Mouse (Mus musculus) heart, postnatal 0 days (tissue): ENCODE measurements at regions not wholly inside any gene's neighbourhood (a gene's known extent, or its start where the extent isn't known, plus 50 kb on each side); places are given as distances from the start of the nearest gene placed in this dataset.

ENCODE experiments used
- ATAC-seq: fragments of 200-750 bp; cut with Nextera tagmentation; 2 replicates; pipeline ENCODE4 v1.8.0; 2017; ENCODE audit warnings: low read depth, moderate number of reproducible peaks, moderate library complexity; ENCODE audit not compliant: insufficient read depth
- DNase-seq: peaks from one replicate; pipeline ENCODE4 v3.0.0-alpha.2; 2016; ENCODE audit warnings: low spot score
- H3K27ac ChIP-seq: fragments of 300-500 bp; sonication (generic); 2 replicates; pipeline ENCODE4 v1.5.1; 2014; ENCODE audit warnings: low read depth, mild to moderate bottlenecking
- H3K27me3 ChIP-seq: fragments of 300-500 bp; sonication (generic); 2 replicates; pipeline ENCODE4 v1.6.1; 2014; ENCODE audit warnings: low read length, mixed read lengths; ENCODE audit not compliant: control insufficient read depth, insufficient read depth
- H3K36me3 ChIP-seq: fragments of 300-500 bp; sonication (generic); replicated peaks from 2 replicates; pipeline ENCODE4 v1.6.1; 2014; ENCODE audit warnings: low read length, mixed read lengths; ENCODE audit not compliant: control insufficient read depth, insufficient read depth
- H3K4me1 ChIP-seq: fragments of 300-500 bp; sonication (generic); 2 replicates; pipeline ENCODE4 v1.6.1; 2014; ENCODE audit warnings: antibody characterized with exemption; ENCODE audit not compliant: control insufficient read depth, insufficient read depth
- H3K4me2 ChIP-seq: fragments of 300-500 bp; sonication (generic); 2 replicates; pipeline ENCODE4 v1.6.1; 2014; ENCODE audit warnings: low read depth, mild to moderate bottlenecking, low read length, moderate library complexity
- H3K4me3 ChIP-seq: fragments of 300-500 bp; sonication (generic); 2 replicates; pipeline ENCODE4 v1.5.1; 2014; ENCODE audit warnings: low read depth, low read length
- H3K9ac ChIP-seq: fragments of 300-500 bp; sonication (generic); replicated peaks from 2 replicates; pipeline ENCODE4 v1.6.1; 2014; ENCODE audit warnings: low read depth, low read length, mixed read lengths
- H3K9me3 ChIP-seq: fragments of 300-500 bp; sonication (generic); replicated peaks from 2 replicates; pipeline ENCODE4 v1.6.1; 2016; ENCODE audit warnings: low read length; ENCODE audit not compliant: control insufficient read depth
- CTCF ChIP-seq: IDR thresholded peaks from 2 replicates; pipeline ENCODE4 v1.5.1; 2016; ENCODE audit warnings: antibody characterized with exemption, control low read depth, low read depth
- EP300 ChIP-seq: IDR thresholded peaks from 2 replicates; pipeline ENCODE4 v1.6.1; 2016; ENCODE audit warnings: antibody characterized with exemption, low read depth
- WGBS: fragments of 180-500 bp; shearing (Covaris S2); extraction: QIAGEN DNeasy Blood & Tissue Kit; methylation state at CpG from one replicate; pipeline ENCODE4 v1.1.7; 2014; 5-methylcytosine and 5-hydroxymethylcytosine counted together

GRCm38 (mm10) chr7:111138038-111138437, 55.2 kb upstream of the Eif4g2 start:
- Histone ChIP-seq H3K4me1 (peaks cover 36% of the 10 kb centered on the region), H3K36me3 (no peaks in the 10 kb centered on the region), H3K4me3 (no peak overlapping the region), H3K9me3 (no peaks in the 10 kb centered on the region), H3K9ac (no peak overlapping the region), H3K27me3 (no peaks in the 10 kb centered on the region), H3K27ac (no peak overlapping the region), H3K4me2 (no peak overlapping the region)
- no peak for TF ChIP-seq CTCF
- TF ChIP-seq EP300, result no peak
- ATAC-seq (no peak), DNase-seq (no peak)
- 96% methylated on average over 2 of the region's 2 CpGs for WGBS

DNA sequence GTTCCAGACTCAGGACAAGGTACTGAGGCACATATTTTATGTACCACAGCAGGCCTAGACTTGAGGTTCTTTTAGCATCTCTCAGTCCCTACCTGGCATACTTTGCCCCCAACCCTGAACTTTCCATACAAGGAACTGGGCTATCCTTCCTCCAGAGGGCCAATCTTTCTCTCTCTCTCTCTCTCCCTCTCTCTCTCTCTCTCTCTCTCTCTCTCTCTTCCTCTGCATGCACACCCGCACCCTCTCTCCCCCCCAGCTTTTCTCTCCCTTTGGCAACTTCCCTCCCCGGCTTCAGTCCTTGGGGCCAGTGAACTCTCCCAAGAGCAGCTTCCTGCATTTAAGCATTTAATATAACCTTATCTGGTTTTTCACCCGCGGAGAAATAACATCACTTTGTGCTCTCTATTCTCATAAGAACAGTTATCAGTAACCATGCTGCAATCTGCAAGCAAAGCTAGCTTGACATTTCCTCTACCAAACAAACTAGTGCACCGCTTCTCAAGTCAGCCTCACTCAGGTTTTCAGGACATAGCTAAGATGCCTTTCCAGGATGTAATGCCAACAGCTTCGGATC, 53.3 kb upstream of the Eif4g2 start:
- no peaks in the 10 kb centered on the region for H3K36me3 ChIP-seq
- peak; percentile 50 for DNase-seq
- no peaks in the 10 kb centered on the region for H3K27me3 ChIP-seq
- H3K9me3 ChIP-seq, result no peaks in the 10 kb centered on the region
- no peak overlapping the region for H3K9ac ChIP-seq
- peaks cover 22% of the 10 kb centered on the region for H3K4me1 ChIP-seq
- no peak for ATAC-seq
- 13% methylated on average over 6 of the region's 6 CpGs for WGBS
- no peak for TF ChIP-seq CTCF
- no peak for TF ChIP-seq EP300
- no peak overlapping the region for H3K4me3 ChIP-seq
- no peak overlapping the region for H3K4me2 ChIP-seq
- peak overlapping the region; percentile 46 for H3K27ac ChIP-seq

DNA sequence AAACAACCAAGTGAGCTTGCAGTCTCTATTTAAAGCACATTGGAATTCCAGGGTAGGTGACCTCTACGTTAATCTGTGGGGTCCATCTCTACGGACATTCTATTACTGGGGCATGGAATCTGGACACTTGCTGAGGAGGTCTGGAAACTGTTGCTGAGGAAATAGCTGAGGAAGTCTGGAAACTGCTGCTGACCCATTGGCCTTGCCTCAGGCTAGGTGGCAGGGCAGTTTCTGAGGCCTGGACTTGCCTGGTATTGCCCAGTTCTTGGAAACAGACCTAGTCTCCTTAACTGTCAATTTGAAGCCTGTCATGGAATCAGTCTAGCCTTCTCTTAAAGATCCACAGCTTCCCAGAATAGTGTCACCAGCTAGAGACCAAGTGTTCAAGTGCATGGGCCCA, 51.7 kb upstream of the Eif4g2 start:
- peaks cover 14% of the 10 kb centered on the region for H3K4me1 ChIP-seq
- no peaks in the 10 kb centered on the region for H3K36me3 ChIP-seq
- no peak overlapping the region for H3K27ac ChIP-seq
- no peak for ATAC-seq
- TF ChIP-seq CTCF (no peak), EP300 (no peak)
- H3K9ac ChIP-seq, result no peak overlapping the region
- H3K27me3 ChIP-seq, result no peaks in the 10 kb centered on the region
- DNase-seq, result no peak
- H3K4me3 ChIP-seq, result no peak overlapping the region
- no peaks in the 10 kb centered on the region for H3K9me3 ChIP-seq
- WGBS, result 43% methylated on average over 2 of the region's 2 CpGs
- H3K4me2 ChIP-seq, result no peak overlapping the region
